Mouse (Mus musculus): Measurements from ENCODE around the gene Bcas2. TPM values are rescaled to one million over a fixed set of nuclear protein-coding genes. Genes with fewer than 3 reads are reported as not detected.
A peak's percentile ranks its signal among the peaks of the same experiment; 100 is the strongest.
"Not testable (repeated sequence)": the region's sequence is repeated elsewhere in the genome, so short reads cannot be mapped to it uniquely, and the experiment has no call there.

The Bcas2 gene
- polyA plus RNA-seq, 1 experiment, result 40.9 TPM

- TF ChIP-seq GATA1 (IDR thresholded peaks at IDR 0.05; ENCODE audit: low read length) (no peak), TAL1 (IDR thresholded peaks at IDR 0.05; ENCODE audit: low read length) (no peak)
- Histone ChIP-seq H3K36me3 (ENCODE audit: control insufficient read depth) (peaks cover 2% of the 10 kb centered on the region), H3K4me1 (ENCODE audit: control insufficient read depth) (peaks cover 8% of the 10 kb centered on the region), H3K27me3 (ENCODE audit: control insufficient read depth) (no peaks in the 10 kb centered on the region), H3K4me3 (replicated peaks) (no peak overlapping the region), H3K9me3 (ENCODE audit: control insufficient read depth, low read length) (peaks cover 12% of the 10 kb centered on the region)
These were observed 17.0 kb downstream of the Bcas2 start for GRCm38 (mm10) chr3:103188451-103188850.

GRCm38 (mm10) chr3:103188856-103189255, 17.4 kb downstream of the Bcas2 start:
- Histone ChIP-seq H3K4me1 (ENCODE audit: control insufficient read depth) (peaks cover 8% of the 10 kb centered on the region), H3K36me3 (ENCODE audit: control insufficient read depth) (peaks cover 5% of the 10 kb centered on the region), H3K4me3 (replicated peaks) (no peak overlapping the region), H3K27me3 (ENCODE audit: control insufficient read depth) (no peaks in the 10 kb centered on the region), H3K9me3 (ENCODE audit: control insufficient read depth, low read length) (peaks cover 16% of the 10 kb centered on the region)
- no peak for TF ChIP-seq GATA1 (IDR thresholded peaks at IDR 0.05; ENCODE audit: low read length)
- no peak for TF ChIP-seq TAL1 (IDR thresholded peaks at IDR 0.05; ENCODE audit: low read length)

GRCm38 (mm10) chr3:103192161-103192560, 20.7 kb downstream of the Bcas2 start:
- Histone ChIP-seq H3K9me3 (ENCODE audit: control insufficient read depth, low read length) (peaks cover 25% of the 10 kb centered on the region), H3K4me3 (replicated peaks) (no peak overlapping the region), H3K36me3 (ENCODE audit: control insufficient read depth) (peaks cover 14% of the 10 kb centered on the region), H3K27me3 (ENCODE audit: control insufficient read depth) (no peaks in the 10 kb centered on the region), H3K4me1 (ENCODE audit: control insufficient read depth) (peaks cover 35% of the 10 kb centered on the region)
- no peak for TF ChIP-seq TAL1 (IDR thresholded peaks at IDR 0.05; ENCODE audit: low read length)
- TF ChIP-seq GATA1 (IDR thresholded peaks at IDR 0.05; ENCODE audit: low read length), result no peak

DNA sequence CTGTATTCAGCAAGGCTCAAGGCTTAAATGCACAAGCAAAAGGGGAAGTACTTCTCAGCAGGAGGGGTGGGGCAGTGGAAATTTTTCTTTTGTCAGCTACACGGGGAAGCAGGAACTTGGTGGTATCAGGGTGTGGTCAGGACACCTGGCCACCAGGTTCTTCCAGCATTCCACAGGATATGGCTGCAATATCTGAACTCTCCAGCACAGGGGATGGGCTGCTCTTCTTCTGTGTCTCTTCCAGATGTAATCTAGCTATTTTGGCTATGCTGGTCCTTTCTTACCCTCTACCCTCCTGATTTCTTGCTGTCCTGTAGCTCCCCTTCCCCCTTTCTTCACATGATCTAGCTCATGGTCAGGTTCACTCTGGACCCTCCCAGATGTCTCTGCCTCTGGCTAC, 21.7 kb downstream of the Bcas2 start:
- no peak for TF ChIP-seq GATA1 (IDR thresholded peaks at IDR 0.05; ENCODE audit: low read length)
- TF ChIP-seq TAL1 (IDR thresholded peaks at IDR 0.05; ENCODE audit: low read length), result no peak
- H3K4me3 ChIP-seq (replicated peaks), result no peak overlapping the region
- peaks cover 43% of the 10 kb centered on the region for H3K4me1 ChIP-seq (ENCODE audit: control insufficient read depth)
- peaks cover 25% of the 10 kb centered on the region for H3K9me3 ChIP-seq (ENCODE audit: control insufficient read depth, low read length)
- peaks cover 15% of the 10 kb centered on the region for H3K36me3 ChIP-seq (ENCODE audit: control insufficient read depth)
- H3K27me3 ChIP-seq (ENCODE audit: control insufficient read depth), result no peaks in the 10 kb centered on the region

- H3K4me3 ChIP-seq (replicated peaks), result peak overlapping the region; percentile 34
- H3K36me3 ChIP-seq (ENCODE audit: control insufficient read depth), result peaks cover 19% of the 10 kb centered on the region
- TF ChIP-seq GATA1 (IDR thresholded peaks at IDR 0.05; ENCODE audit: low read length) (peak; percentile 85), TAL1 (IDR thresholded peaks at IDR 0.05; ENCODE audit: low read length) (peak; percentile 89)
- H3K27me3 ChIP-seq (ENCODE audit: control insufficient read depth), result no peaks in the 10 kb centered on the region
- peaks cover 31% of the 10 kb centered on the region for H3K9me3 ChIP-seq (ENCODE audit: control insufficient read depth, low read length)
- peaks cover 42% of the 10 kb centered on the region for H3K4me1 ChIP-seq (ENCODE audit: control insufficient read depth)
These were observed 24.9 kb downstream of the Bcas2 start for GRCm38 (mm10) chr3:103196320-103196823.

GRCm38 (mm10) chr3:103199386-103199785, 27.9 kb downstream of the Bcas2 start:
- H3K4me1 ChIP-seq (ENCODE audit: control insufficient read depth), result peaks cover 40% of the 10 kb centered on the region
- peaks cover 10% of the 10 kb centered on the region for H3K36me3 ChIP-seq (ENCODE audit: control insufficient read depth)
- H3K9me3 ChIP-seq (ENCODE audit: control insufficient read depth, low read length), result peaks cover 16% of the 10 kb centered on the region
- no peak overlapping the region for H3K4me3 ChIP-seq (replicated peaks)
- no peaks in the 10 kb centered on the region for H3K27me3 ChIP-seq (ENCODE audit: control insufficient read depth)
- TF ChIP-seq GATA1 (IDR thresholded peaks at IDR 0.05; ENCODE audit: low read length) (no peak), TAL1 (IDR thresholded peaks at IDR 0.05; ENCODE audit: low read length) (no peak)

DNA sequence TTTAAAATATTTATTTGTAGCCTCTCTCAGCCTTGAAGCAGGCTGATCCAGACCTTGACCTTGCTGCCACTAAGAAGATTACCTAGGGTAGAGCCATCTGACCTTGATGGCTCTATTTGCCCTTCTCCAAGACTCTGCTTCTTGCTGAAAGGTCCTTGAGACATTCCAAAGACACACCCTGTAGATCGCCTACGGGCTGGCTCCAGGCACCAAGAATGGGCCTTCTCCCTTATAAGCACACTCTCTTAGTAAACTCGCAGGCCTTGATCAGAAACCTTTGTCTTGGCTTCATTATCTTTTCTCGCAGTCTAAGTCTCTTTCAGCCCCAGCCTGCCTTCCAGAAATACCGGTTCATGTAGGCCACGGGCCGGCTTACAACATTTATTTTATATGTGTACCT, 29.6 kb downstream of the Bcas2 start:
- not testable (repeated sequence) for H3K36me3 ChIP-seq (ENCODE audit: control insufficient read depth); H3K4me3 ChIP-seq (replicated peaks); H3K27me3 ChIP-seq (ENCODE audit: control insufficient read depth)
- peaks cover 25% of the 10 kb centered on the region for H3K4me1 ChIP-seq (ENCODE audit: control insufficient read depth)
- H3K9me3 ChIP-seq (ENCODE audit: control insufficient read depth, low read length), result peaks cover 11% of the 10 kb centered on the region

- TF ChIP-seq TAL1 (IDR thresholded peaks at IDR 0.05; ENCODE audit: low read length) (no peak), GATA1 (IDR thresholded peaks at IDR 0.05; ENCODE audit: low read length) (no peak)
- Histone ChIP-seq H3K36me3 (ENCODE audit: control insufficient read depth) (peaks cover 4% of the 10 kb centered on the region; the same call in 1 of the 2 replicates), H3K4me3 (replicated peaks) (no peak overlapping the region), H3K27me3 (ENCODE audit: control insufficient read depth) (no peaks in the 10 kb centered on the region), H3K9me3 (ENCODE audit: control insufficient read depth, low read length) (peaks cover 11% of the 10 kb centered on the region), H3K4me1 (ENCODE audit: control insufficient read depth) (peaks cover 5% of the 10 kb centered on the region)
These were observed 32.1 kb downstream of the Bcas2 start for GRCm38 (mm10) chr3:103203554-103203953.

DNA sequence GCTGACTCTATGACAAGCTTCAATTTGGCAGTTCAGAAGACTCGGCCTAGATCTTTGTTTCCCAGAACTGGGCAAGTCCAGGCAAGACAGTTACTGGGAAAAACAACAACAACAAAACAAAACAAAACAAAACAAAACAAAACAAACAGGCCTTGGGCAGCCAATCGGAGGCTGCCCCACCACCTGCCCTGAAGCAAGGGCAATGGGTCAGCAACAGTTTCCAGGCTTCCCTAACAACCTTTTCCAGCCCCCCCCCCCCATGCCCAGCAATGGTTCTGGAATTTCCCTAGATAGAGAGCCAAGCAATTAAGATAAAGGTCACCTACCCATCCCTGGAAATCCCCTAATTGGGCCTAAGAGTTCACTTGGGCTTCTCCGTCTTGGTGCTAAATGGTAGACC, 33.0 kb downstream of the Bcas2 start:
- no peaks in the 10 kb centered on the region for H3K27me3 ChIP-seq (ENCODE audit: control insufficient read depth)
- H3K4me1 ChIP-seq (ENCODE audit: control insufficient read depth), result peaks cover 2% of the 10 kb centered on the region
- H3K9me3 ChIP-seq (ENCODE audit: control insufficient read depth, low read length), result peaks cover 10% of the 10 kb centered on the region
- no peak overlapping the region for H3K4me3 ChIP-seq (replicated peaks)
- peaks cover 4% of the 10 kb centered on the region; the same call in 1 of the 2 replicates for H3K36me3 ChIP-seq (ENCODE audit: control insufficient read depth)
- no peak for TF ChIP-seq TAL1 (IDR thresholded peaks at IDR 0.05; ENCODE audit: low read length)
- no peak for TF ChIP-seq GATA1 (IDR thresholded peaks at IDR 0.05; ENCODE audit: low read length)

DNA sequence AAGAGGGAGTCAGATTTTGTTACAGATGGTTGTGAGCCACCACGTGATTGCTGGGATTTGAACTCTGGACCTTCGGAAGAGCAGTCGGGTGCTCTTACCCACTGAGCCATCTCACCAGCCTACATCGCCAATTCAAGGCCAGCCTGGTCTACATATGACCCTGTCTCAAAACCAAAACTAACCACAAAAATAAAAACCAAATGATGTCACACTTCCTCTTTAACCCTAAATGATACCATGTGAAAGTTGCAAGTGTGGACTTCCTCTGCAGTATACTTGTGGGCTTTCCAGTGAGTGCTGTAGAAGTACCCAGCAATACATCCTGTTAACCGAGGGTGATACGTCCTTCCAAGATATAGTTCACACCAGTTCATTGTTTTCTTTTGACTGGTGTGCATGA, 34.9 kb downstream of the Bcas2 start:
- Histone ChIP-seq H3K4me1 (ENCODE audit: control insufficient read depth) (peaks cover 2% of the 10 kb centered on the region), H3K27me3 (ENCODE audit: control insufficient read depth) (no peaks in the 10 kb centered on the region), H3K9me3 (ENCODE audit: control insufficient read depth, low read length) (peaks cover 5% of the 10 kb centered on the region), H3K36me3 (ENCODE audit: control insufficient read depth) (no peaks in the 10 kb centered on the region), H3K4me3 (replicated peaks) (no peak overlapping the region)
- TF ChIP-seq GATA1 (IDR thresholded peaks at IDR 0.05; ENCODE audit: low read length) (no peak), TAL1 (IDR thresholded peaks at IDR 0.05; ENCODE audit: low read length) (no peak)

Measured in erythroblast, embryonic 14.5 days (primary cell).